Mouse (Mus musculus) kidney, postnatal 36 days (tissue): ENCODE measurements around the gene Daam2.

Experiments used
- DNase-seq, 2 experiments: peaks; one replicate each; pipeline ENCODE4 v3.0.0; 2021 to 2022; ENCODE audit warnings: mixed read lengths in 2 of 2

Gene Daam2

GRCm38 (mm10) chr17:49429471-49430129 lies 134.5 kb downstream of the Daam2 start:
- no peak for DNase-seq

- DNase-seq, result peak; percentile 39 to 55
Observed at GRCm38 (mm10) chr17:49428751-49429415, 135.3 kb downstream of the Daam2 start.

GRCm38 (mm10) chr17:49428239-49428688 lies 135.9 kb downstream of the Daam2 start, which contains the start of gene Mocs1:
Gene Mocs1 (plus strand): TSS chr17:49428362.
- peak; percentile 97 to 98 for DNase-seq

- peak in 1 of 2 experiments; percentile 34 for DNase-seq
Observed at GRCm38 (mm10) chr17:49427631-49428238, 136.4 kb downstream of the Daam2 start.

- no peak for DNase-seq
Observed at GRCm38 (mm10) chr17:49423872-49424271, 140.3 kb downstream of the Daam2 start.

- no peak for DNase-seq
Observed at GRCm38 (mm10) chr17:49423067-49423325, 141.1 kb downstream of the Daam2 start.

- no peak for DNase-seq
Observed at GRCm38 (mm10) chr17:49422286-49423066, 141.7 kb downstream of the Daam2 start.

GRCm38 (mm10) chr17:49419813-49420212 lies 144.3 kb downstream of the Daam2 start:
- DNase-seq, result peak in 1 of 2 experiments; percentile 29

- DNase-seq, result no peak
Observed at GRCm38 (mm10) chr17:49416228-49416627, 147.9 kb downstream of the Daam2 start.

GRCm38 (mm10) chr17:49413554-49413953 lies 150.6 kb downstream of the Daam2 start:
- DNase-seq, result peak in 1 of 2 experiments; percentile 37

- no peak for DNase-seq
Observed at GRCm38 (mm10) chr17:49412974-49413373, 151.2 kb downstream of the Daam2 start.
